Mouse (Mus musculus): ENCODE data around the gene Scd3. TPM values are rescaled to one million over a fixed set of nuclear protein-coding genes. Genes with fewer than 3 reads are reported as not detected.
"Not testable (repeated sequence)": the region's sequence is repeated elsewhere in the genome, so short reads cannot be mapped to it uniquely, and the experiment has no call there.

The Scd3 gene
- total RNA-seq, 1 experiment from 2014 or later, result not detected

DNA sequence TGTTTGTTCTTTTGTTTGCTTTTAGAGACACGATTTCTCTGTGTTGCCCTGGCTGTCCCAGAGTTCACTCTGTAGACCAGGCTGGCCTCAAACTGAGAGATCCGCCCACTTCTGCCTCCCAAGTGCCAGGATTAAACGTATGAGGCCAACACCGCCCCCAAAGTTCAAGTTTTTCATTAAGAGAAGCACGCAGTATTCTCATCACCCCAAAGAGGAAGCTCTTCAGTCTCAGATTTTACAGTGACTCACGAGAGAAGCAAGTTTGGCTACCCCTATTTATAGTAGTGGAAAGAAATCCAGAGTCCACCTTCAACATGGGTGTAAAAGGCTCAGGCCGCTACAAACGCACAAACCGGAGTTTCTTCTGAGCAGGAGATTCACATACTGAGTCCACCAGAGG is 61.2 kb downstream of the Scd3 start:
- ATAC-seq (replicated peaks; ENCODE audit: insufficient number of reproducible peaks, low FRiP score, low TSS enrichment, poor library complexity, severe bottlenecking), result peak; percentile 49; the same call in 1 of the 2 replicates

DNA sequence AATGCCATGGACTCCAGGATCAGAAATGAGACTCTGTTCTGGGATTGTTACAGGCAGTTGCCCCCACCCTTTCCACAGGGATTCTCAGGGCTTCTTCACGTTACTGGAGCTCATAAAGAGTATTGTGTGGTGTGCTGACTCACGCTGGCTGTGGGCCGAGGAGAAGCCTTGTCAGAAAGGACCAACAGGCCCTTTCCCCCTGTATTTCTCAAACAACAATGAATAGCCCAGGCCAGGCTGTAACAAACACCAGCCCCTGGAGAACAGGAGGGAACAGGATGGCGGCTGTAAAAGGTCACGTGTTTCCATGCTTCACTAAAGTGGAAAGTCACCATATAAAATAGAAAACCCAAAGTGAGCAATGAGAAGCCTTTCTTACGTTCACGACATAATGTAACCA is 62.2 kb downstream of the Scd3 start:
- no peak for ATAC-seq (replicated peaks; ENCODE audit: insufficient number of reproducible peaks, low FRiP score, low TSS enrichment, poor library complexity, severe bottlenecking)

DNA sequence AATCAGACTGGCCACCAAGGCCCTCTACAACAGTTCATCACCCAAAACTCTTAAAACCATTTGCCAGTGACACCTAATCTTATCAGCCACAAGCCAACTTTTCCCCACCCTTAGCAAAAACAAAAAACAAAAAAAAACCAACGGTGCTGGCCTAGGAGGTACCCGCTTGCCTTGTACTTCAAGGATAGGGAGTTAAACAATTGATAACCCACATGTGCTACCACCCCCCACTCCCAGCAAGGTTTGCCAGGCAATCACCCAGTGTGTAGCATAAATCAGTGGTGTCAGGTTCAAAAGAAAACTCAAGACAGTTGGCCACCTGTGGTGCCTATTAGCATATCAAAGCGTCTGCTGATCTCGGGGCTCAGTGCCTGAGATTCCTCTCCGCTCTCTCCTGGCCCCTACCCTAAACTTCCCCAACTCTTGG is 62.9 kb downstream of the Scd3 start:
- ATAC-seq (replicated peaks; ENCODE audit: insufficient number of reproducible peaks, low FRiP score, low TSS enrichment, poor library complexity, severe bottlenecking), result no peak

DNA sequence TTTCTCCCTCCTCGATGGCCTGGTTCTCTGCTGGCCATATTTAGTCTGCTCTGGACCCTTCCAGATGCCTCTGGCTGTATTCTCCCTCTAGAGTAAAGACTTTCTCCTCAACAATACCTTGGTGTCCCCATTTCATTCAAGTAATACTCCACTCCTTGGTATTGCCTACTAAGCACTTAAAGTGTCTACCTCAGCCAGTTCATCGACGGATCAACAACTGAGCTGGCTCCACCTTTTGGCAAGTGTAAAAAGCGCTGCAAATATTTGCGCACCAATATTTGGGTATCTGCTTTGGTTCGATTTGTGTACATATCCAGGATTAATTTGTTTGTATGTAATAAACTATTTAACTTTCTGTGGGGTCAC is 63.4 kb downstream of the Scd3 start:
- no peak for ATAC-seq (replicated peaks; ENCODE audit: insufficient number of reproducible peaks, low FRiP score, low TSS enrichment, poor library complexity, severe bottlenecking)

DNA sequence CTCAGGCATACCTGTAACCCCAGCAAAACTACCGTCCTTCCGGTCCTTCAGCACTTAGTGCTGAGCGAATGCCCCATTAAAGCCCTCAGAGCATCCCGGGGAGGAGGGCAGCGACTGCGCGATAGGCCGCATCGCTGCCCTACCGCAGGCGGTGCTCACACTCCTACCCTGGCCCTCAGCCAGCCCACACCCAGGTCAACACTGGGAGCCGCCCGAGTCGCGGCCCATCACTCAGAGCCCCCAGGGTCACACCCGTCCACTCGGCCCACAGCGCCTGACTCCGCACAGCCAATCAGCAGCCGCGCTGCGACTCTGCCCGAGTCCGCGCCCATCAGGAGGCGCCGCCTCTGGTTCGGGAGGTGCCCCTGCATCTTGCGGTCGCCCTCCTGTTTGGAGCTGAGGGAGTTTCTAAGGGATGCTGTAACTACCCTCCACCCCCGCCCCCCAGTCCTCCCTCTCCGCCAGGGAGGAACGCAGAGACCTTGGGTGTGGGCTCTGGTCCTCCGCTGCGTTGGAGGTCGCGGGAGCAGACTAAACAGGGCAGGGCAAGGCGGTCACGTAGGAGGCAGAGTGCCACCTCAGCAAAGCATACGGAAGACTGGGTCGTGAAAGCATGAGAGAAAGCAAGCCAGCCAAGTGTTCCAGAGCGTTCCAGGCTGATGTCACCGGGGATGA is 63.9 kb downstream of the Scd3 start:
- ATAC-seq (replicated peaks; ENCODE audit: insufficient number of reproducible peaks, low FRiP score, low TSS enrichment, poor library complexity, severe bottlenecking), result peak; percentile 94

DNA sequence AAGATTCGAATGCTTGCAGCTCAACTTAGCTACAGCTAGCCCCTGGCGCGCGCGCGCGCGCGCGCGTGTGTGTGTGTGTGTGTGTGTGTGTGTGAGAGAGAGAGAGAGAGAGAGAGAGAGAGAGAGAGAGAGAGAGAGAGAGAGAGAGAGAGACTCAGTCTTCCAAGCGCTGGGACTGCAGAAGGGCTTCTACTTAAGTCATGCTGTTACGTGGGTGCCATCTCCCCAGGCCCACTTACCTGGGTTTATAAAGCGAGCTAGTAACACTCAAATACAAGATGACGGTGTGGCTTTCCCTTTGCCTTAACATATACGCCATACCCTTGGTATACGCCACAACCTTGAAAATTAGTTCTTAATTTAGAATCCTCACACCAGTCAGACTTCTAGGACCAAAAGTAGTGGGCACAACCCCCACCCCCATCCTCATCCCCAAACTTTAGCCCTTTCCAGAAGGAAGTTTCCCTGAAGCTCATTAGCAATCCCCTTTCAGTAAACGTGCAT is 64.5 kb downstream of the Scd3 start:
- ATAC-seq (replicated peaks; ENCODE audit: insufficient number of reproducible peaks, low FRiP score, low TSS enrichment, poor library complexity, severe bottlenecking), result no peak

DNA sequence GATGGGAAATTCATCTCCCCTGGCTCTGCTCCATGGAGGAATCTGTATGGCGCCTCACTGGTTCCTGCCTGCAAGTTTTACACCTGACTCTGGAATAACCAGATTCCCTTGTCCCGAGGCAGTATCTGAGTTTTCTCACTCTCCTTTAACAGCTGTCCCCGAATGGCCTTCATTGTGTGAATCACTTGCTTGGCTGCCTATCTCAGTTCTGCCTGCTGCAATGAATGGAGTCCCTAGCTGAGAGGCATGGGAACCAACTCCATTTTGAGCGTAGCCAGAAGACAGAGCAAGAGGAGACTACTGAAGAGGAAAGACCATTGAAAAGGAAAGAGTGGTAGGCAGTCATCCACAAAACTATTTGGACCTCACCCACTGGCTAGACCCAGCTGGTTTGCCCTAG is 70.6 kb downstream of the Scd3 start:
- ATAC-seq (replicated peaks; ENCODE audit: insufficient number of reproducible peaks, low FRiP score, low TSS enrichment, poor library complexity, severe bottlenecking), result no peak

DNA sequence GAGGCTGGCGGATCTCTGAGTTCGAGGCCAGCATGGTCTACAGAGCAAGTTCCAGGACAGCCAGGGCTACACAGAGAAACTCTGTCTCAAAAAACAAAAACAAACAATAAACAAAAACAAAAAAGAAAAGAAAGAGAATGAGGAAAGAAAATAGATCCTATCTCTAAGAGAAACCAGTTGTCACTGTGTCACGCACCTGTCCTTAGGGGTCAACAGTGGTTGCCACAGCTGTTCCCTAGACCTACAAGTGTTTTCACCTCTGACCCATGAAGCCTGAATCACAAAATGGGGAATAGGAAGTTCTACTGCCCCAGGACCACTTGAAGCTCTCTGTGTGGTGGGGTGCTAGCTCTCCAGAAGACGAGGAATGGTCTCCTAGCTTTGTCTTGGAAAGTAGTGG is 71.4 kb downstream of the Scd3 start:
- no peak for ATAC-seq (replicated peaks; ENCODE audit: insufficient number of reproducible peaks, low FRiP score, low TSS enrichment, poor library complexity, severe bottlenecking)

DNA sequence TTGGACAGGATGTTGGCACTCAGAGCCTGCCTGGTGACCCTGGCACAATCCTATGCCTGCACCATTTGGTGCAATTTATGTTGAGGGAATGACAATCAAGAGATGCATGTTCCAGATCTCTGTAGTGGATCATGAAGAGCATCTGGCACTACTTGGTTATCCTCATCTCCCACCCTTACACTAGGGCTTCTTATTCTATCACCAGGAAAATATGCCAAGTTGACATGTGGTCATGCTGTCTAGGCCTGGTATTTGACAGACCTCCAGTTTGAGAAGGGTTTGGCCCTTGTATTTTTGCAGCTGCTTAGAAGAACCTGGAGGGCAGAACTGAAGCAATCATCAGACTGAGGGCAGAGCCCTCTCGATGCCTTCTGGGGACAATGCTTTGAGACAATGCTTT is 72.3 kb downstream of the Scd3 start:
- no peak for ATAC-seq (replicated peaks; ENCODE audit: insufficient number of reproducible peaks, low FRiP score, low TSS enrichment, poor library complexity, severe bottlenecking)

DNA sequence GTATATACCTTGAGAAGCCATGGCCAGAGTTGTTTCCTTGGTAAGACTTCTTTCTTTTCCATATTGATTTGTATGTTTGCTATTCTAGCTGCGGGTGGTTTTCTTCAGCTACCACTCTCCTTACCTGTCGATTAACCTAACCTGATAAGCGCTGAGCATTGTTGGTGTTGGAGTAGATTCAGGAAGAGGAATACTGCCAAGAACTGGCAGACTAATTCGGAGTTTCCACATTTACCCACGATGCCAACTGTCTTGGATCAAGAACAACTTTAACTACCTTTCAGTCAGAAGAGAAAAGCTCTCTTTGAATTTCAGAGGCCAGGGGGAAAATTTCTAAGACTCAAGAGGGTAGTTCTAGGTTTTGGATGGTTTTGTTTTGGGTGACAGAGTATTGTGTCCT is 73.8 kb downstream of the Scd3 start:
- no peak for ATAC-seq (replicated peaks; ENCODE audit: insufficient number of reproducible peaks, low FRiP score, low TSS enrichment, poor library complexity, severe bottlenecking)

DNA sequence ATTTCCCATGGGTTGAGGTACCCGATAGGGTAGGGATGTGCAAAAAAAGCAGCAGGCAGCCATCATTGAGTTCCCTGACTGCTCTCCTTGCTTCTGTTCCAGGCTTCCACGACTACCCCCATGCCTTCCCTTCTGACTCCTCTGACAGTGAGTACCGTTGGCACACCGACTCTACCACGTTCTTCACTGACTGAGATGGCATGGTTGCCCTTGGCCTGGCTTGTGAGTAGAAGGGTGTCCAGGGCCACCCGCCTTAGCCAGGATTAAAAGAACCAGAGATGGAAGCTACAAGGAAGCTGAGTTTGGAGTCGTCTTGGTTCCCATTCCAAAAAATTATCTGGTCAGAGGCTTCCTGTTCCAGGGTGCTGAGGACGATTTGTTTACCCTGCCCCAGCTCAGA is 74.9 kb downstream of the Scd3 start:
- no peak for ATAC-seq (replicated peaks; ENCODE audit: insufficient number of reproducible peaks, low FRiP score, low TSS enrichment, poor library complexity, severe bottlenecking)

DNA sequence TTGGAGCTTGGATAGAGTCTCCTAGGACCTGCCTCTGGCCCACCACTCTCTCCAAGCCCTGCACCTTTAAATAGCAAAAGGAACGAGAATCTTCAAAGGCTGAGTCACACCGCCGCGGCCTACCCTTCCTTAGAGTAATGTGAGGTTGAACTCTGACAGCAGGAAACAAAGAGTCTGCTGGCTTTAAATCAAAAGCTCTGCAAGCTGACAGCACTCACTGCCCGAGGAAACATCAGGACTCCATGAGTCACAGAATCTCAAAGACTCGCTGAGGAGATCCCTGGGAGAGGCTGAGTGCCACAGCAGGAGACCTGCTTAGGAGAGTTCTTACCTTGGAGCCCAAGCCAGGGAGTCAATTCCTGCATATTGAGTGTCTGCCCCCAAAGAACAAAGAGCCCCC is 77.7 kb downstream of the Scd3 start:
- no peak for ATAC-seq (replicated peaks; ENCODE audit: insufficient number of reproducible peaks, low FRiP score, low TSS enrichment, poor library complexity, severe bottlenecking)

DNA sequence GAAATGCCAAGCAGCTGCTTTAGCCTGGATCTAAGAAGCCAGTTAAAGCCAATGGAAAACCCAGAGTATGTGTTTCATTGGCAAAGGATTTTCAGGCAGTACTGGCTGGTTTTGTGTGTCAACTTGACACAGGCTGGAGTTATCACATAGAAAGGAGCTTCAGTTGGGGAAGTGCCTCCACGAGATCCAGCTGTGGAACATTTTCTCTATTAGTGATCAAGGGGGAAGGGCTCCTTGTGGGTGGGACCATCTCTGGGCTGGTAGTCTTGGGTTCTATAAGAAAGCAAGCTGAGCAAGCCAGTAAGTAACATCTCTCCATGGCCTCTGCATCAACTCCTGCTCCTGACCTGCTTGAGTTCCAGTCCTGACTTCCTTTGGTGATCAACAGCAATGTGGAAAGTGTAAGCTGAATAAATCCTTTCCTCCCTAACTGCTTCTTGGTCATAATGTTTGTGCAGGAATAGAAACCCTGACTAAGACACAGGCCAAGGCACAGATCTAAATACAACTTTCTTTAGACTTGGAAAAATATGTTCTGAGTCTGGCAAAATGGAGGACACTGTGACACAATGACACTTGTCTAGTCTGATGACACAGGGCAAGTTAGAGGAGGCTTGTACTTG is 78.9 kb downstream of the Scd3 start:
- not testable (repeated sequence) for ATAC-seq (replicated peaks; ENCODE audit: insufficient number of reproducible peaks, low FRiP score, low TSS enrichment, poor library complexity, severe bottlenecking)

DNA sequence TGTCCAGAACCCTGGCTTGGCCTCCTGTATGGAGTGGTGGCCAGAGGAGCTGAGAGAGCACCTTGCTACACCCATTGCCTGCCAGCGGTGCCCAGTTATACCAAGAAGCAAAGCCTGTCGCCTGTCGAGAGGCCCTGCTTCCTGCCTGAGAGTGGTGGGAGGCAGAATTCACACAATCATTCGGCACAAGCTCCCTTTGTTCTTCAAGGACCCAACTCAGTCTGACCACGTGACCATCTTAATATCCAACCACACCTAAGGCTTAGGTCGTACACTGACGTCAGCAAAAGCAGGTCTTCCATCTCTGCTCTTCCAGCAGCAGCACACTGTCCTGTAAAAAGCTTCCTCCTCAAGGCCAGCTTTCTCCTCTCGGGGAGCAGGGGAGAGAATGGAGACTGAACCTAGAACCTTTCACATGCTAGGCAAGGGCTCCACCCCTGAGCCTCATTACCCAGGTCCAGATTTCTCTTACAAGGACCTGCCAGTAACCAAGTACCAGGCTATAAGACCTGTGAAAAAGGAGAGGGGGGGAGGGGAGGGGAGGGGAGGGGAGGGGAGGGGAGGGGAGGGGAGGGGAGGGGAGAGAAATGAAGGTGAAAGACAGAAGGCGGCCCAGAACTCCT is 79.6 kb downstream of the Scd3 start:
- ATAC-seq (replicated peaks; ENCODE audit: insufficient number of reproducible peaks, low FRiP score, low TSS enrichment, poor library complexity, severe bottlenecking), result no peak

DNA sequence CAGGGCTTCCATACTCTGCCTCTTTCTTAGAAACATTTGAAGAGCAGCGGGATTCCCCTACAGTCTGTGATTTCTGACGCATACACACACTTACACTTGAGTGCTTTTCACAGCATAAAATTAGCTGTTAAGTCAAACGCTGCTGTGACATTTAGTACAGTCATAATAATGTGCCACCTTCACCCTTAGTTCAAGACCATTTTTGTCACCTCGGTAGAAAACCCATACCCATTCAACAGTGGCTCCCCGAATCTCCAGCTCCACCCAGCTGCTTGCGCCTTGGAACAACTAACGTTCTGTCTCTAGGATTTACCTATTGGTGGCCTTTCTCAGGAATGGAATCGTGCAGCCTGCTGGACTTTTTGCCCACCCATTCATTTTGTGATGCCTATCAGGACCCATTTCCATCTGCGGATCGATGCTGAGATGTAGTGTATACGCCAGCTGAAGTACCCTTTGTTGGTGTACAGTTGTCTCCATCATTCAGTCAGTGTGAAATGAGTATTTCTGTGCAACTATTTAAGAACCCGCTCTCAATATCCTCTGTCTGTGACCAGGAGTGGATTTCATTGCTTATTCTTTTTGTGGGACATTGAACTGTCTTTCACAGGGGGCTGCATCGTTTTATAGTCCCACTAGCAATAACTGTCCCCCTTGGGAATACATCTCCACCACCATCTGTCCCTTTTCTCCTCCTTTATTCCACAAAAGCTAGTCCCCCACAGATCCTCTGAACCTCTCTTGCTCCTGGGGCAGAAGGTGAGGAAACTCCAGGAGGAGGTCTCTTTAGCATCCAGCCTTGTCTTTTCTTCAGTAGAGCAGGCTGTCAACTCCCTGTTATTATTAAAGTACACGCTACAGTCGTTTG is 80.3 kb downstream of the Scd3 start:
- 0 out of 2 replicates have a peak, but pooled peaks have one; percentile 5 for ATAC-seq (replicated peaks; ENCODE audit: insufficient number of reproducible peaks, low FRiP score, low TSS enrichment, poor library complexity, severe bottlenecking)

DNA sequence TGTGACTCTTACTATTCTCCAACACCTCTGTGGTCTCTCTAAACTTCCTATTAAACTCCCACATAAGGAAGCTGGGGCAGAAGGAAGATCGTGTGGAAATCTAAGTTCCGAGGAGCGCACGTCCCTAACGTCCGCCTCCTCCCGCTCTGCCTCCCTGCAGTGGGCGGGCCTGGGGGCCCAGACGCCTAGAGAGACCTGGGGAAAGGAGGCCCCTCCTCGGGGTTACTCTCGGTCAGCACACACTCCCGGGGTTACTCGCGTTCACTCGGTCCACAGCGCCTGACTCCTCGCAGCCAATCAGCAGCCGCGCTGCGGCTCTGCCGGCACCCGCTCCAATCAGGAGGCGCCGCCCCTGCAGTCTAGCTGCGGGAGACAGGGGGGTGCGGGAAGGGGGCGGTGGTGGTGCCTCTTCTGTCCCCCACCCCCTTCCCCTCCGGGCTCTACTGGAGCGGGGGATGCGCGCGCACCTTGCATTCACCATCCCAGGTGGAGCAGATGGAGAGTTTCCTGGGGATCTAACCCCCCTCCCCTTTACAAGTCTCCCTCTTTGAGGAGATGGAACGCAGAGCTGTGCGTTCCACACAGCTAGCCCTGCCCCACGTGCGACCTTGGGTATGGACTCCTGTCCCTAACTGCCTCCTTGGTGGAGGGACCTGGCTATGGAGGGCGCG is 81.1 kb downstream of the Scd3 start:
- peak; percentile 92 for ATAC-seq (replicated peaks; ENCODE audit: insufficient number of reproducible peaks, low FRiP score, low TSS enrichment, poor library complexity, severe bottlenecking)

DNA sequence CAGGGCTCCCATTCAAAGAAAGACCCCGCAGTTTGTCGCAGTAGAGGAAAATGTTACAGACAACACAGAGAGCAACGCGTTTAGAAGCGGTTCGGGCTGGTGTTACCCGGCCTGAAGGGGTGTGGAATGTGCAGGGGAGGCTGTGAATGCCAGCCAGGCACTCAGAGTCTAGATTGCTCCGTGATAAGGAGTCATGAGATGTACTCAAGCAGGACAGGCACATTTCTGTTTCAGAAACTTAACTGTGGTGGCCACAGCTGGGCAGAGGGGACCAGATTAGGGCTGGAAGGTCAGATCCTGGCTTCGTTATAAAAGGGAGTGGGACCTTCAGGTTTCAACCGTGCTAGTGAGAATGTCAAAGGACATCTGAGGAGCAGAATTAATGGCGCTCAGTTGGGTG is 81.7 kb downstream of the Scd3 start:
- ATAC-seq (replicated peaks; ENCODE audit: insufficient number of reproducible peaks, low FRiP score, low TSS enrichment, poor library complexity, severe bottlenecking), result no peak

DNA sequence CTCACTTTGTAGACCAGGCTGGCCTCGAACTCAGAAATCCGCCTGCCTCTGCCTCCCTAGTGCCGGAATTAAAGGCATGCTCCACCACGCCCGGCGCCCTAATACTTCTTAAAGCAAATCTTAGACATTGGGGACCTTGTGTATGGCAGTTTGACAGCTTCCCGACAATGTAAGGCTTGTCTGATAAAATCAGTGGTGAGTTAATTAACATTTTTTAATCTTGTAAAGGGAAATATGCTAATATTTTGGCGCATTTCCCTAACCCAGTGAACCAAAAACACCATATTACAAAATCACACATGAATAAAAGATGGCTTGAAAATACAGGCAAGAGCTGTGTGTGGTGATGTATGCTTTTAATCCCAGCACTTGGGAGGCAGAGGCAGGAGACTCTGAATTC is 82.5 kb downstream of the Scd3 start:
- no peak for ATAC-seq (replicated peaks; ENCODE audit: insufficient number of reproducible peaks, low FRiP score, low TSS enrichment, poor library complexity, severe bottlenecking)

DNA sequence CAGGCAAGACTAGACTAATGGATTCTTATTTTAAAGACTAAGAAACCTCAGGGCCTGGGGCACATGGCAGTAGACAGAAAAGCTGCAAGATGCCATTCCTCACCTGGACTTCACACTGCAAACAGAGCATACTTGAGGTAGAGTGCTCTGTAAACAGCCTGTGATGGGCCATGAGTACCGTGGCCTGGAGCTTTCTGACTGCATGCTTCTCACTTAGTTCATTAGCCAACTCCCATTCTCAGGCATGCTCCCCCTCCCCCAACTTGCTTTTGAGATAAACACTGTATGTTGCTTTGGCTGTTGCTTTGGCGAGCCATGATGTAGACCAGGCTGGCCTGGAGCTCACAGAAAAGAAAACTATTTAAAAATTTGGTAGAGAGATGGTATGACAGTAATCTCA is 83.0 kb downstream of the Scd3 start:
- no peak for ATAC-seq (replicated peaks; ENCODE audit: insufficient number of reproducible peaks, low FRiP score, low TSS enrichment, poor library complexity, severe bottlenecking)

Measured in monocyte, adult 5-6 weeks (primary cell).